Mouse (Mus musculus): Measurements from ENCODE around the gene Ppm1h.

Gene Ppm1h

GRCm38 (mm10) chr10:122747151-122747925, 68.8 kb downstream of the Ppm1h start:
- no peak for DNase-seq

- no peak for DNase-seq
These were observed 69.9 kb downstream of the Ppm1h start for GRCm38 (mm10) chr10:122748361-122748951.

- no peak for DNase-seq
These were observed 70.5 kb downstream of the Ppm1h start for GRCm38 (mm10) chr10:122749071-122749470.

- no peak for DNase-seq
These were observed 71.3 kb downstream of the Ppm1h start for GRCm38 (mm10) chr10:122749876-122750275.

GRCm38 (mm10) chr10:122752950-122753923, 74.7 kb downstream of the Ppm1h start:
- no peak for DNase-seq

GRCm38 (mm10) chr10:122753924-122754307, 75.4 kb downstream of the Ppm1h start:
- DNase-seq: no peak

GRCm38 (mm10) chr10:122754967-122755366, 76.4 kb downstream of the Ppm1h start:
- no peak for DNase-seq

- DNase-seq: no peak
These were observed 78.4 kb downstream of the Ppm1h start for GRCm38 (mm10) chr10:122756879-122757530.

- no peak for DNase-seq
These were observed 79.2 kb downstream of the Ppm1h start for GRCm38 (mm10) chr10:122757727-122758126.

- DNase-seq: no peak
These were observed 79.8 kb downstream of the Ppm1h start for GRCm38 (mm10) chr10:122758346-122758745.

- DNase-seq: no peak
These were observed 81.2 kb downstream of the Ppm1h start for GRCm38 (mm10) chr10:122759729-122760128.

GRCm38 (mm10) chr10:122760469-122761307, 82.1 kb downstream of the Ppm1h start:
- no peak for DNase-seq

- no peak for DNase-seq
These were observed 84.4 kb downstream of the Ppm1h start for GRCm38 (mm10) chr10:122762772-122763511.

GRCm38 (mm10) chr10:122763596-122763995, 85.0 kb downstream of the Ppm1h start:
- no peak for DNase-seq

GRCm38 (mm10) chr10:122764653-122765052, 86.1 kb downstream of the Ppm1h start:
- DNase-seq: no peak

- DNase-seq: no peak
These were observed 87.0 kb downstream of the Ppm1h start for GRCm38 (mm10) chr10:122765521-122765920.

GRCm38 (mm10) chr10:122765992-122766391, 87.4 kb downstream of the Ppm1h start:
- DNase-seq: no peak

- DNase-seq: no peak
These were observed 89.8 kb downstream of the Ppm1h start for GRCm38 (mm10) chr10:122768204-122768892.

- no peak for DNase-seq
These were observed 90.4 kb downstream of the Ppm1h start for GRCm38 (mm10) chr10:122768893-122769341.

GRCm38 (mm10) chr10:122770337-122770736, 91.8 kb downstream of the Ppm1h start:
- DNase-seq: no peak

Data from right cerebral cortex, postnatal 4 days (tissue).